ENCODE assay signal across 38 mouse cellular contexts in genomic region chr6:149094555-149094954, GRCm38 (mm10). TPM values are rescaled to one million over a fixed set of nuclear protein-coding genes. Genes with fewer than 3 reads are reported as not detected.
"Had no signal": no experiment of that assay in that cellular context is flagged by ENCODE, and none has a peak within 500 bp of the region (broad histone marks: within the 10 kb centered on the region; RNA-seq: fewer than 3 reads in every experiment).

No protein-coding gene starts in this region.

- DNase-seq: gastrocnemius, postnatal 10 days; gastrocnemius, postnatal 25 days; heart, postnatal 14 days; heart, postnatal 36 days; kidney, adult 18-20 months; kidney, adult 9 months; kidney, postnatal 14 days; kidney, postnatal 36 days; layer of hippocampus, adult 9-11 months; liver; liver, embryonic 13.5 days had no signal

- H3K4me1 ChIP-seq: intestine, embryonic 15.5 days; limb, embryonic 12.5 days; liver, embryonic 15.5 days had no signal

- H3K27me3 ChIP-seq: heart, embryonic 13.5 days; heart, embryonic 15.5 days; hindbrain, embryonic 12.5 days; intestine, embryonic 15.5 days; kidney, embryonic 15.5 days; limb, embryonic 12.5 days had no signal

- H3K4me2 ChIP-seq: heart, embryonic 11.5 days; heart, embryonic 13.5 days; heart, embryonic 15.5 days; hindbrain, embryonic 12.5 days; hindbrain, embryonic 14.5 days; intestine, embryonic 15.5 days; kidney, embryonic 15.5 days; limb, embryonic 12.5 days; liver, embryonic 11.5 days; liver, embryonic 13.5 days; liver, embryonic 15.5 days had no signal

- H3K27ac ChIP-seq: heart, embryonic 15.5 days; hindbrain, embryonic 12.5 days; hindbrain, embryonic 14.5 days; intestine, embryonic 15.5 days; kidney, embryonic 15.5 days; kidney, postnatal 0 days; left cerebral cortex, adult 2 months; limb, embryonic 10.5 days; limb, embryonic 12.5 days; liver, embryonic 13.5 days; liver, embryonic 15.5 days had no signal

- H3K9me3 ChIP-seq: heart, embryonic 13.5 days; heart, embryonic 15.5 days; hindbrain, embryonic 12.5 days; intestine, embryonic 15.5 days; kidney, embryonic 15.5 days; limb, embryonic 10.5 days; limb, embryonic 12.5 days; liver, embryonic 13.5 days; liver, embryonic 15.5 days had no signal

- H3K9ac ChIP-seq: heart, embryonic 13.5 days; heart, embryonic 15.5 days; hindbrain, embryonic 12.5 days; hindbrain, embryonic 14.5 days; intestine, embryonic 15.5 days; kidney, embryonic 15.5 days; limb, embryonic 12.5 days; liver, embryonic 13.5 days; liver, embryonic 15.5 days had no signal

- ATAC-seq: hindbrain, embryonic 16.5 days; inflammation-experienced regulatory T-cells, adult 6 months; intestine, embryonic 15.5 days; intestine, postnatal 0 days had no signal

- H3K4me3 ChIP-seq: heart, embryonic 13.5 days; heart, embryonic 15.5 days; hindbrain, embryonic 12.5 days; intestine, embryonic 15.5 days; kidney, embryonic 15.5 days; left cerebral cortex, adult 2 months; limb, embryonic 10.5 days; limb, embryonic 12.5 days; liver, embryonic 13.5 days; liver, embryonic 15.5 days had no signal

- H3K36me3 ChIP-seq: heart, embryonic 13.5 days; heart, embryonic 15.5 days; hindbrain, embryonic 12.5 days; intestine, embryonic 15.5 days; kidney, embryonic 15.5 days; limb, embryonic 10.5 days; limb, embryonic 12.5 days; liver, embryonic 13.5 days; liver, embryonic 15.5 days had no signal

RNA-seq across cellular contexts. Expression of gene Gm10203, which starts 35.4 kb away (rescaled TPM):
- total RNA-seq: gastrocnemius, postnatal 10 days; gastrocnemius, postnatal 25 days; gastrocnemius, postnatal 4 days; heart, postnatal 14 days; heart, postnatal 36 days; hematopoietic stem cell, adult 5-6 weeks; layer of hippocampus, adult 18-20 months; layer of hippocampus, adult 8-10 months; layer of hippocampus, postnatal 14 days; left cerebral cortex, adult 2 months; left cerebral cortex, postnatal 14 days; left cerebral cortex, postnatal 36 days had no signal
- polyA plus RNA-seq: frontal cortex, adult 2 months; heart, embryonic 11.5 days; heart, embryonic 13.5 days; heart, embryonic 15.5 days; heart, postnatal 0 days; hindbrain, embryonic 12.5 days; hindbrain, embryonic 14.5 days; hindbrain, embryonic 16.5 days; inflammation-experienced regulatory T-cells, adult 6 months; intestine, embryonic 15.5 days; intestine, postnatal 0 days; kidney, embryonic 15.5 days; kidney, postnatal 0 days; large intestine, adult 2 months; limb, embryonic 10.5 days; limb, embryonic 12.5 days; limb, embryonic 14.5 days; liver, embryonic 11.5 days; liver, embryonic 13.5 days; liver, embryonic 15.5 days had no signal
